8 mouse cellular contexts compared by ENCODE assay signal in genomic region chr11:72795455-72796295, GRCm38 (mm10). TPM values are rescaled to one million over a fixed set of nuclear protein-coding genes. Genes with fewer than 3 reads are reported as not detected.
A peak's percentile ranks its signal among the peaks of the same experiment; 100 is the strongest.
DNase-seq lines count a peak whose midpoint lies in the region; ATAC-seq and TF ChIP-seq lines count a peak whose summit lies in the region.

TSS of gene Cyb5d2 (minus strand) at chr11:72796142.
TSS of gene Zzef1 (plus strand) at chr11:72796226.

- H3K4me2 ChIP-seq in forebrain, embryonic 13.5 days: peak within 1 kb of the TSS; percentile 92
- peak within 1 kb of the TSS; percentile 88 for H3K4me2 ChIP-seq in liver, postnatal 0 days (ENCODE audit: low read depth, low read length)
- peak within 1 kb of the TSS; percentile 90 for H3K4me2 ChIP-seq in neural tube, embryonic 14.5 days (ENCODE audit: low read depth, low read length)

- peak; percentile 90 for ATAC-seq in cerebellum, adult (ENCODE audit: insufficient number of reproducible peaks, low FRiP score, low TSS enrichment)
- peak; percentile 96 for ATAC-seq in forebrain, embryonic 13.5 days
- peak; percentile 95 for ATAC-seq in liver, postnatal 0 days
- peak; percentile 95 for ATAC-seq in neural tube, embryonic 14.5 days (ENCODE audit: low read depth)

- no peaks in the 10 kb centered on the region for H3K36me3 ChIP-seq in ES-Bruce4 (ENCODE audit: control insufficient read depth, insufficient read depth, low read length, poor library complexity, severe bottlenecking)
- H3K36me3 ChIP-seq in forebrain, embryonic 13.5 days (ENCODE audit: poor library complexity, severe bottlenecking): no peaks in the 10 kb centered on the region
- H3K36me3 ChIP-seq in liver, postnatal 0 days (replicated peaks; ENCODE audit: insufficient read depth, low read length): no peaks in the 10 kb centered on the region
- no peaks in the 10 kb centered on the region for H3K36me3 ChIP-seq in neural tube, embryonic 14.5 days (ENCODE audit: control insufficient read depth, insufficient read depth, low read length)

- H3K4me3 ChIP-seq in ES-Bruce4 (ENCODE audit: low read depth, low read length): peak within 1 kb of the TSS; percentile 90
- H3K4me3 ChIP-seq in forebrain, embryonic 13.5 days: peak within 1 kb of the TSS; percentile 97
- peak within 1 kb of the TSS; percentile 91 for H3K4me3 ChIP-seq in liver, postnatal 0 days (ENCODE audit: low read depth, low read length)
- peak within 1 kb of the TSS; percentile 94 for H3K4me3 ChIP-seq in neural tube, embryonic 14.5 days (ENCODE audit: low read depth, low read length)

- no peaks in the 10 kb centered on the region for H3K27me3 ChIP-seq in ES-Bruce4 (ENCODE audit: control insufficient read depth, insufficient read depth, low read length, poor library complexity, severe bottlenecking)
- H3K27me3 ChIP-seq in forebrain, embryonic 13.5 days: no peaks in the 10 kb centered on the region
- H3K27me3 ChIP-seq in liver, postnatal 0 days (ENCODE audit: insufficient read depth, low read length): no peaks in the 10 kb centered on the region
- H3K27me3 ChIP-seq in neural tube, embryonic 14.5 days (ENCODE audit: control insufficient read depth, insufficient read depth, low read length): no peaks in the 10 kb centered on the region

- TF ChIP-seq EP300 in ES-Bruce4 (IDR thresholded peaks at IDR 0.05; ENCODE audit: insufficient read depth, low read depth, low read length): no peak
- peak; percentile 74; the same call in 1 of the 2 replicates for TF ChIP-seq EP300 in liver, postnatal 0 days (IDR thresholded peaks at IDR 0.05; ENCODE audit: low read depth)

- no peak for TF ChIP-seq CTCF in ES-Bruce4 (IDR thresholded peaks at IDR 0.05; ENCODE audit: low read depth, low read length)
- TF ChIP-seq CTCF in liver, postnatal 0 days (IDR thresholded peaks at IDR 0.05; ENCODE audit: low read depth): no peak

- H3K4me1 ChIP-seq in ES-Bruce4 (ENCODE audit: control insufficient read depth, insufficient read depth, low read length): no peaks in the 10 kb centered on the region
- H3K4me1 ChIP-seq in forebrain, embryonic 13.5 days: peaks cover 23% of the 10 kb centered on the region
- H3K4me1 ChIP-seq in liver, postnatal 0 days (ENCODE audit: insufficient read depth): peaks cover 10% of the 10 kb centered on the region
- peaks cover 18% of the 10 kb centered on the region for H3K4me1 ChIP-seq in neural tube, embryonic 14.5 days (ENCODE audit: control insufficient read depth, insufficient read depth, low read length)

- H3K27ac ChIP-seq in ES-Bruce4 (ENCODE audit: insufficient read depth, low read length): no peak within 1 kb of the TSS
- peak within 1 kb of the TSS; percentile 85 for H3K27ac ChIP-seq in forebrain, embryonic 13.5 days
- peak within 1 kb of the TSS; percentile 88 for H3K27ac ChIP-seq in liver, postnatal 0 days (ENCODE audit: low read depth)
- H3K27ac ChIP-seq in neural tube, embryonic 14.5 days (ENCODE audit: low read depth, low read length): peak within 1 kb of the TSS; percentile 89

- peak within 1 kb of the TSS; percentile 75 for H3K9ac ChIP-seq in ES-Bruce4 (ENCODE audit: low read depth, poor library complexity, severe bottlenecking)
- H3K9ac ChIP-seq in forebrain, embryonic 13.5 days: peak within 1 kb of the TSS; percentile 92
- H3K9ac ChIP-seq in liver, postnatal 0 days (replicated peaks): peak within 1 kb of the TSS; percentile 89
- H3K9ac ChIP-seq in neural tube, embryonic 14.5 days (replicated peaks; ENCODE audit: low read depth, low read length): peak within 1 kb of the TSS; percentile 90

- H3K9me3 ChIP-seq in ES-Bruce4 (replicated peaks; ENCODE audit: control insufficient read depth, insufficient read depth, low read length, poor library complexity, severe bottlenecking): no peaks in the 10 kb centered on the region
- no peaks in the 10 kb centered on the region for H3K9me3 ChIP-seq in forebrain, embryonic 13.5 days (replicated peaks)
- no peaks in the 10 kb centered on the region for H3K9me3 ChIP-seq in liver, postnatal 0 days (ENCODE audit: low read length)
- no peaks in the 10 kb centered on the region for H3K9me3 ChIP-seq in neural tube, embryonic 14.5 days (ENCODE audit: control insufficient read depth, low read length)

- intact Hi-C loops in heart, postnatal 10 days (cut with DNase I): no loop called here

- TF ChIP-seq POLR2A in ES-Bruce4 (IDR thresholded peaks at IDR 0.05; ENCODE audit: insufficient read depth, low read length): peak; percentile 69

- WGBS in forebrain, embryonic 13.5 days: under 1% methylated on average over 69 of the region's 69 CpGs
- under 1% methylated on average over 69 of the region's 69 CpGs for WGBS in large intestine, adult 2 months
- 1% methylated on average over 69 of the region's 69 CpGs for WGBS in liver, postnatal 0 days (ENCODE audit: insufficient replicate concordance)
- under 1% methylated on average over 61 of the region's 69 CpGs for WGBS in neural tube, embryonic 14.5 days

- peak; percentile 96 to 97 for DNase-seq in heart, postnatal 10 days
- peak; percentile 94 for DNase-seq in large intestine, adult 2 months (ENCODE audit: low read depth, low spot score)
- peak; percentile 96 for DNase-seq in liver, postnatal 0 days
- DNase-seq in testis, postnatal 10 days (ENCODE audit: low spot score): peak; percentile 92

RNA-seq across cellular contexts. Expression of gene Cyb5d2, which starts in this region (rescaled TPM):
- polyA plus RNA-seq in ES-Bruce4 (2011; ENCODE audit: insufficient read depth, insufficient read length, low read depth, missing spikeins): 7.1 and 7.5 TPM in 2 replicates
- 5.9 and 7.3 TPM in 2 replicates for polyA plus RNA-seq in forebrain, embryonic 13.5 days (2015; fragmentation: Nextera tagmentation; extraction: Ambion mirVana)
- 1 to 10 TPM; 8.0 to 9.0 TPM for total RNA-seq in heart, postnatal 10 days (2021)
- 3.9 and 5.8 TPM in 2 replicates for polyA plus RNA-seq in large intestine, adult 2 months (2012; rRNA removed)
- 4.1 TPM in 2 replicates for polyA plus RNA-seq in liver, postnatal 0 days (2015; fragmentation: Nextera tagmentation; extraction: Ambion mirVana)
- 6.6 and 8.9 TPM in 2 replicates for polyA plus RNA-seq in neural tube, embryonic 14.5 days (2014; fragmentation: Nextera tagmentation; extraction: Ambion mirVana)

RNA-seq across cellular contexts. Expression of gene Zzef1, which starts in this region (rescaled TPM):
- 6.8 and 10.2 TPM in 2 replicates for polyA plus RNA-seq in ES-Bruce4 (2011; ENCODE audit: insufficient read depth, insufficient read length, low read depth, missing spikeins)
- polyA plus RNA-seq in forebrain, embryonic 13.5 days (2015; fragmentation: Nextera tagmentation; extraction: Ambion mirVana): 10.8 and 12.0 TPM in 2 replicates
- 10 to 100 TPM; 28.0 to 33.2 TPM for total RNA-seq in heart, postnatal 10 days (2021)
- polyA plus RNA-seq in large intestine, adult 2 months (2012; rRNA removed): 56.0 and 81.0 TPM in 2 replicates
- polyA plus RNA-seq in liver, postnatal 0 days (2015; fragmentation: Nextera tagmentation; extraction: Ambion mirVana): 3.0 and 3.5 TPM in 2 replicates
- 20.5 and 21.6 TPM in 2 replicates for polyA plus RNA-seq in neural tube, embryonic 14.5 days (2014; fragmentation: Nextera tagmentation; extraction: Ambion mirVana)
